Mouse (Mus musculus) kidney, postnatal 4 days (tissue): ENCODE measurements around the gene Scfd1.

Experiments used
- DNase-seq, 2 experiments: peaks; one replicate each; pipeline ENCODE4 v3.0.0; 2021; ENCODE audit warnings: mixed read lengths in 2 of 2

Scfd1 gene

GRCm38 (mm10) chr12:51377003-51377887, at the start of gene Scfd1:
Gene Scfd1, plus strand, starts transcription at chr12:51377510.
- DNase-seq, result peak; percentile 94 to 96

- no peak for DNase-seq
These were observed 40.3 kb upstream of the Scfd1 start for GRCm38 (mm10) chr12:51337014-51337413.

- peak; percentile 45 to 48 for DNase-seq
These were observed 31.2 kb upstream of the Scfd1 start for GRCm38 (mm10) chr12:51346121-51346520.

DNA sequence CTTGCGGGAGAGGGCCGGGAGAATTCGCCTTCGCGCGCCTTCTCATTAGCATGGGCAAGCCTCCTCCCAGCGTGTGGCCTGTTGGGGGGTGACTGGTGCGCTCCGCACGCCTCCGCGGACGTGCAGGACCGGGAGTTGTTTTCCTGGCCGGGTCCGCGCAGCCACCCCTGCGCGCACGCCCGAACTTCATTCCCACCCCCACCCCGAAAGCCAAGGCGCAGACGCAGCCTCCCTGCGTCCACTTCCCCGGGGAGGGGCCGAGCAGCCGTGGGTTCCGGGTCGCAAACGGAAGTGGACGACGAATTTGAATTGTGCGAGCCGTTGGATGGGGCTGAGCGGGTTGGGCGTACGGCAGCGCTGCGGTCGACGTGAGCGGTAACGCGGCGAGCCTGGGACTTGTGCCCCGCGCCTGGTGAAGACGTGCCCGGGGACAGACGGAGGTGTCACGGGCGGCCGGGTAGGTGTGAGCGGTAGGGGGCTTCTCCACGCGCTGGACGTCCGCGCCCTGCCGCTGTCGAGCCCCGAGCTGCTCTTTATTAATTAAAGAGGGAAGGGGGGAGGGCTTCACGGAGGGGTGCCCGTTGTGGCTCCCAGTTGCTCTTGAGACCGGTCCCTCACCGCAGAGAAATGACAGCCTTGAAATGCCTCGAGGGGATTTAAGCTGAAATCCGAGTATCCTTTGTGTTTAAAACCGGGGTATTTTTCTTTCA, 29.2 kb upstream of the Scfd1 start, which contains the start of gene G2e3:
Gene G2e3, plus strand, starts transcription at position 74 of the 710 bp plus-strand sequence.
- peak; percentile 89 to 94 for DNase-seq

GRCm38 (mm10) chr12:51348698-51348998, 28.7 kb upstream of the Scfd1 start:
- peak in 1 of 2 experiments; percentile 8 for DNase-seq

- DNase-seq, result peak; percentile 9 to 26
These were observed 22.0 kb upstream of the Scfd1 start for GRCm38 (mm10) chr12:51355296-51355695.

- DNase-seq, result no peak
These were observed 16.0 kb upstream of the Scfd1 start for GRCm38 (mm10) chr12:51361294-51361693.

- no peak for DNase-seq
These were observed 14.4 kb upstream of the Scfd1 start for GRCm38 (mm10) chr12:51362898-51363297.

GRCm38 (mm10) chr12:51368504-51368903, 8.8 kb upstream of the Scfd1 start:
- DNase-seq, result no peak

DNA sequence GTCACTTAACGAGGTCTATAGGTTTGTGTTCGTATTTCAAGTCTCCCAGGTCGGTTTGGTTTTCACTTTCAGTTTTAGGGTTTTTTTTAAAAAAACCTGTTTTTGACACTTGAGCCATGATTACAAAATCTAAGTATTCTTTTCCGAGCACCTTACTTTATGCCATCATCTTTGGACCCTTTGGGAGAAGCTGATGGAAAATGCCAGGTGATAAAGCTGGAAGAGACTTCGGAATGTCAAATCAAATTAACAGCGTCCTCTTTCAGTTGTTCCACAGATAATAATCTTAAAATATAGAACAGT, 529 bp downstream of the Scfd1 start:
- DNase-seq, result no peak

DNA sequence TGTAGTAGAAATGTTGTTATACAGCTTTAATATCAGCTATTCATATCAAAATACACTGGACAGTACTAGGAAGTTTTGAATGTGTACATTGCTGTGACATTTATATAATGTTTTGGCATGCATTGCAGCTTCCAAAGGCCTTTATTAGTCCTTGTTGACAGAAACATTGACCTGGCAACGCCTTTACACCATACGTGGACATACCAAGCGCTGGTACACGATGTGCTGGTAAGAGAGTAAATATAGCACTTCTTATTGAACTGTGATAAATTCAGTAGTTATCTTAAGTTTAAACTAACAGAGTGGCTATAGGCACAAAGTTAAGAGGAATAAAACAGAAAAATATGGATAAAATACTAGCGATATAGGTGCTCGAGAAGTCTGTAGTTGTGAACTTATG, 22.6 kb downstream of the Scfd1 start:
- no peak for DNase-seq

- DNase-seq, result peak; percentile 19 to 29
These were observed 24.9 kb downstream of the Scfd1 start for GRCm38 (mm10) chr12:51402060-51402698.

GRCm38 (mm10) chr12:51403987-51404586, 26.8 kb downstream of the Scfd1 start:
- DNase-seq, result no peak

DNA sequence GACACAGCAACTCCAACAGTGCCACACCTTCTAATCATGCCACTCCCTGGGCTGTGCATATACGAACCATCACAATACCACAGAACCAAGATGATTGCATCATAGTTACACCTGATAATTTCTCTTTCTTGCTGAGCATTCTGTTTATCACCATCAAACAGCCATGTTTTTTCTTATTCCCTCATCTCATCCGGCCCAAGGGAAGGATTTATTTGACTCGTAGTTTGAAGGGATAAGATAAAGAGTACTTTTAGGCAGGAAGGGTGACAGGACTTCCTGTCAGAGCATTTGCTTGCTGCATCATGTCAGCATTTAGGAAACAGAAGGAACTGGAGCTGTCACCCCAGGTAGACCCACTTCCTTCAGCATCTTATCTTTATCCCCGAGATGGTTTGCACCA, 34.1 kb downstream of the Scfd1 start:
- DNase-seq, result no peak

DNA sequence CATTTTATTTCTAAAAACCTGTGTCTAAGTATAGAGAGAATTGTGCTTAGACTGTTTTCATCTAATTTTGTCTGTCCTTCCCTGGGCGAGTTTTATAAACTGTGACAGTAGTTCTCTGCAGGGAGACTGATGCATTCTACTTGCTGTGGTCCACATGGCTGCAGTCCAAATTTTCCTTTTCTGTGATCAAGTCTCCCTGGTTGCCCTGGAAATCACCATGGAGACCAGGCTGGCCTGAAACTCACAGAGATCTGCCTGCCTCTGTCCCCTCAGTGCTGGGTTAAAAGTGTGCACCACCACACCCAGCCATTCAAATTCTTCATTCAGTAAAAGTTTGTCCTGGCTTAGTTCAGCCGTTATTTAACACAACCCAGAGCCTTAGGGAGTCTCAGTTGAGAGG, 60.2 kb downstream of the Scfd1 start:
- DNase-seq, result no peak

- DNase-seq, result no peak
These were observed 61.0 kb downstream of the Scfd1 start for GRCm38 (mm10) chr12:51438311-51438710.

- DNase-seq, result no peak
These were observed 72.0 kb downstream of the Scfd1 start for GRCm38 (mm10) chr12:51449303-51449702.

DNA sequence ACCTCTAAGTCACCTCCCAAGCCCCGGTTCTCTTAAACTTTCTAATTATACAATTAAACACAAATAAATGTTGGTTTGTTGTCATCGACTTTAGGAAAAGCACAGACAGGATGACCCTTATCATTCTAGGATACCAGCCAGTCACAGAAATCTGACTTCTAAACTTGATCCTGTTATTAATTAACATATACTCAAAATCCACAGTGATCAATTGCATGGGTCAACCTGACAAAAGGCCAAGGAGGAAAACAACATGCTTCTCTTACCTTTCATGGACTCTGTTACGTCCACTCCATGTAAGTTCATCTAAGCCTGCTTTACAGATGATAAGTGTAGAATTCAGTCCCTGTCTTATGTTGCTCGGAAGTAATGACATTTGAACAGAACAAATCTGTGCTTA, 93.6 kb downstream of the Scfd1 start:
- DNase-seq, result no peak

- no peak for DNase-seq
These were observed 103.9 kb downstream of the Scfd1 start for GRCm38 (mm10) chr12:51481246-51481645.

GRCm38 (mm10) chr12:51492040-51492439, 114.7 kb downstream of the Scfd1 start:
- DNase-seq, result no peak

DNA sequence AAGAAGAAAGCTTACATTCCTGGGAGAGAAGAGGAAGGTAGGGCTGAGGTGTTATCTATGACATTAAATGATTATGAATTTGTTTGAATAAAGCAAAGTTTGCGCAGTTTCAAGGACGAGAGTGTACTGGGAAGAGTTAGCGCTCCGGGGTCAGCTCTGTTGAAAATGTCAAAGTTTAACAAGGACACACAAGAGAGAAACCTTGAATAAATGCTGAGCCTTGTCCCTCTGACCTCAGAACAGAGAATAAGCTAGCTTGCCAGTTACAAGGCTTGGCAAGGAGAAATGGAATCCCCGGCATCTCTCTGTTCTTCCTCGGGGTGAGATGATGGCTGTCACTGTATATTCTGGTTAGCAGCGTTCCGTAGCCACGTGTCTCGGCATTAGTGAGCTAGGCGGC, 116.2 kb downstream of the Scfd1 start:
- no peak for DNase-seq

DNA sequence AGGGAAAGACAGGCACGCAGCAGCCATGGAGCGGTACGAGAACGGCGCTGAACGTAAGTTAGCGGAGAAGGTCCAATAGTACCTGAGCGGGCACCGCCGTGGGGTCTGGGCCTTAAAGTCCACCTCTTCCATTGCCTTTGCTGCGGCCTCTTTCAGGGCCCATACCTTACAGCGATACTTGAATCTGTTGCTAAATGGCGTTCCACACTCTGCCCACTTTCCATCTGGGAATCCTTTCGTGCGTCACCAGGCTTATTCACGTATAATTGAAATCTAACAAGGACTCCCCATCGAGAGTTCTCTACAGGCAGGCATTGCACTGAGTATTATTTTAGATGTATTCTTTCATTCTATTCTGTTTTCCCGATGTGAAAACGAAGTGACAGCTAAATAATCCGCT, 117.3 kb downstream of the Scfd1 start:
- DNase-seq, result no peak
